Mouse (Mus musculus): ENCODE data around the gene A830018L16Rik. TPM values are rescaled to one million over a fixed set of nuclear protein-coding genes. Genes with fewer than 3 reads are reported as not detected.
A peak's percentile ranks its signal among the peaks of the same experiment; 100 is the strongest.

A830018L16Rik gene
- 2.9 and 4.6 TPM in 2 replicates for polyA plus RNA-seq (2011; ENCODE audit: insufficient read depth, insufficient read length, low read depth, missing spikeins)

- H3K9ac ChIP-seq (ENCODE audit: low read depth, poor library complexity, severe bottlenecking) = peak within 1 kb of the TSS; percentile 21
- no peaks in the 10 kb centered on the region for H3K9me3 ChIP-seq (replicated peaks; ENCODE audit: control insufficient read depth, insufficient read depth, low read length, poor library complexity, severe bottlenecking)
- TF ChIP-seq CTCF (IDR thresholded peaks at IDR 0.05; ENCODE audit: low read depth, low read length) (peak; percentile 45), POLR2A (IDR thresholded peaks at IDR 0.05; ENCODE audit: insufficient read depth, low read length) (no peak), EP300 (IDR thresholded peaks at IDR 0.05; ENCODE audit: insufficient read depth, low read depth, low read length) (no peak)
- no peaks in the 10 kb centered on the region for H3K36me3 ChIP-seq (ENCODE audit: control insufficient read depth, insufficient read depth, low read length, poor library complexity, severe bottlenecking)
- peaks cover 1% of the 10 kb centered on the region for H3K4me1 ChIP-seq (ENCODE audit: control insufficient read depth, insufficient read depth, low read length)
- H3K27me3 ChIP-seq (ENCODE audit: control insufficient read depth, insufficient read depth, low read length, poor library complexity, severe bottlenecking) = no peaks in the 10 kb centered on the region; the same call in 1 of the 2 replicates
- peak within 1 kb of the TSS; percentile 56 for H3K4me3 ChIP-seq (ENCODE audit: low read depth, low read length)
- no peak within 1 kb of the TSS for H3K27ac ChIP-seq (ENCODE audit: insufficient read depth, low read length)
Observed at GRCm38 (mm10) chr1:11413894-11414556, at the start of gene A830018L16Rik. Gene A830018L16Rik, plus strand, starts transcription at chr1:11414105.

- no peak overlapping the region for H3K27ac ChIP-seq (ENCODE audit: insufficient read depth, low read length)
- no peak overlapping the region for H3K4me3 ChIP-seq (ENCODE audit: low read depth, low read length)
- H3K4me1 ChIP-seq (ENCODE audit: control insufficient read depth, insufficient read depth, low read length) = no peaks in the 10 kb centered on the region
- H3K36me3 ChIP-seq (ENCODE audit: control insufficient read depth, insufficient read depth, low read length, poor library complexity, severe bottlenecking) = no peaks in the 10 kb centered on the region
- H3K9me3 ChIP-seq (replicated peaks; ENCODE audit: control insufficient read depth, insufficient read depth, low read length, poor library complexity, severe bottlenecking) = peaks cover under 1% of the 10 kb centered on the region; the same call in 1 of the 2 replicates
- no peak overlapping the region for H3K9ac ChIP-seq (ENCODE audit: low read depth, poor library complexity, severe bottlenecking)
- TF ChIP-seq POLR2A (IDR thresholded peaks at IDR 0.05; ENCODE audit: insufficient read depth, low read length) = no peak
- TF ChIP-seq CTCF (IDR thresholded peaks at IDR 0.05; ENCODE audit: low read depth, low read length) = peak; percentile 13
- no peak for TF ChIP-seq EP300 (IDR thresholded peaks at IDR 0.05; ENCODE audit: insufficient read depth, low read depth, low read length)
- no peaks in the 10 kb centered on the region for H3K27me3 ChIP-seq (ENCODE audit: control insufficient read depth, insufficient read depth, low read length, poor library complexity, severe bottlenecking)
Observed at GRCm38 (mm10) chr1:11385846-11386245, 28.1 kb upstream of the A830018L16Rik start.

- no peak overlapping the region for H3K9ac ChIP-seq (ENCODE audit: low read depth, poor library complexity, severe bottlenecking)
- H3K27me3 ChIP-seq (ENCODE audit: control insufficient read depth, insufficient read depth, low read length, poor library complexity, severe bottlenecking) = no peaks in the 10 kb centered on the region
- peak; percentile 95 for TF ChIP-seq EP300 (IDR thresholded peaks at IDR 0.05; ENCODE audit: insufficient read depth, low read depth, low read length)
- no peak for TF ChIP-seq CTCF (IDR thresholded peaks at IDR 0.05; ENCODE audit: low read depth, low read length)
- no peaks in the 10 kb centered on the region for H3K36me3 ChIP-seq (ENCODE audit: control insufficient read depth, insufficient read depth, low read length, poor library complexity, severe bottlenecking)
- H3K9me3 ChIP-seq (replicated peaks; ENCODE audit: control insufficient read depth, insufficient read depth, low read length, poor library complexity, severe bottlenecking) = peaks cover 24% of the 10 kb centered on the region
- no peaks in the 10 kb centered on the region for H3K4me1 ChIP-seq (ENCODE audit: control insufficient read depth, insufficient read depth, low read length)
- H3K4me3 ChIP-seq (ENCODE audit: low read depth, low read length) = no peak overlapping the region
- H3K27ac ChIP-seq (ENCODE audit: insufficient read depth, low read length) = peak overlapping the region; percentile 98
Observed at GRCm38 (mm10) chr1:11395408-11395807, 18.5 kb upstream of the A830018L16Rik start.

- peaks cover 21% of the 10 kb centered on the region for H3K9me3 ChIP-seq (replicated peaks; ENCODE audit: control insufficient read depth, insufficient read depth, low read length, poor library complexity, severe bottlenecking)
- H3K27me3 ChIP-seq (ENCODE audit: control insufficient read depth, insufficient read depth, low read length, poor library complexity, severe bottlenecking) = no peaks in the 10 kb centered on the region
- TF ChIP-seq POLR2A (IDR thresholded peaks at IDR 0.05; ENCODE audit: insufficient read depth, low read length) (no peak), EP300 (IDR thresholded peaks at IDR 0.05; ENCODE audit: insufficient read depth, low read depth, low read length) (peak; percentile 83), CTCF (IDR thresholded peaks at IDR 0.05; ENCODE audit: low read depth, low read length) (no peak)
- H3K4me1 ChIP-seq (ENCODE audit: control insufficient read depth, insufficient read depth, low read length) = no peaks in the 10 kb centered on the region
- H3K27ac ChIP-seq (ENCODE audit: insufficient read depth, low read length) = peak overlapping the region; percentile 98
- H3K9ac ChIP-seq (ENCODE audit: low read depth, poor library complexity, severe bottlenecking) = no peak overlapping the region
- no peak overlapping the region for H3K4me3 ChIP-seq (ENCODE audit: low read depth, low read length)
- H3K36me3 ChIP-seq (ENCODE audit: control insufficient read depth, insufficient read depth, low read length, poor library complexity, severe bottlenecking) = no peaks in the 10 kb centered on the region
Observed at GRCm38 (mm10) chr1:11395996-11396736, 17.7 kb upstream of the A830018L16Rik start.

GRCm38 (mm10) chr1:11401159-11401558 is 12.7 kb upstream of the A830018L16Rik start:
- peak overlapping the region; percentile 17 for H3K27ac ChIP-seq (ENCODE audit: insufficient read depth, low read length)

GRCm38 (mm10) chr1:11405527-11405926 is 8.4 kb upstream of the A830018L16Rik start:
- H3K4me1 ChIP-seq (ENCODE audit: control insufficient read depth, insufficient read depth, low read length) = no peaks in the 10 kb centered on the region
- TF ChIP-seq CTCF (IDR thresholded peaks at IDR 0.05; ENCODE audit: low read depth, low read length) = no peak
- no peak for TF ChIP-seq POLR2A (IDR thresholded peaks at IDR 0.05; ENCODE audit: insufficient read depth, low read length)
- no peak for TF ChIP-seq EP300 (IDR thresholded peaks at IDR 0.05; ENCODE audit: insufficient read depth, low read depth, low read length)

More at GRCm38 (mm10) chr1:11401159-11401558, 12.7 kb upstream of the A830018L16Rik start:
- TF ChIP-seq CTCF (IDR thresholded peaks at IDR 0.05; ENCODE audit: low read depth, low read length) (no peak), POLR2A (IDR thresholded peaks at IDR 0.05; ENCODE audit: insufficient read depth, low read length) (no peak), EP300 (IDR thresholded peaks at IDR 0.05; ENCODE audit: insufficient read depth, low read depth, low read length) (peak; percentile 85)
- Histone ChIP-seq H3K27me3 (ENCODE audit: control insufficient read depth, insufficient read depth, low read length, poor library complexity, severe bottlenecking) (no peaks in the 10 kb centered on the region), H3K36me3 (ENCODE audit: control insufficient read depth, insufficient read depth, low read length, poor library complexity, severe bottlenecking) (no peaks in the 10 kb centered on the region), H3K9me3 (replicated peaks; ENCODE audit: control insufficient read depth, insufficient read depth, low read length, poor library complexity, severe bottlenecking) (peaks cover 2% of the 10 kb centered on the region; the same call in 1 of the 2 replicates), H3K4me1 (ENCODE audit: control insufficient read depth, insufficient read depth, low read length) (no peaks in the 10 kb centered on the region), H3K9ac (ENCODE audit: low read depth, poor library complexity, severe bottlenecking) (no peak overlapping the region), H3K4me3 (ENCODE audit: low read depth, low read length) (no peak overlapping the region)

More at GRCm38 (mm10) chr1:11405527-11405926, 8.4 kb upstream of the A830018L16Rik start:
- Histone ChIP-seq H3K27me3 (ENCODE audit: control insufficient read depth, insufficient read depth, low read length, poor library complexity, severe bottlenecking) (no peaks in the 10 kb centered on the region), H3K4me3 (ENCODE audit: low read depth, low read length) (no peak overlapping the region), H3K36me3 (ENCODE audit: control insufficient read depth, insufficient read depth, low read length, poor library complexity, severe bottlenecking) (no peaks in the 10 kb centered on the region), H3K9me3 (replicated peaks; ENCODE audit: control insufficient read depth, insufficient read depth, low read length, poor library complexity, severe bottlenecking) (no peaks in the 10 kb centered on the region), H3K9ac (ENCODE audit: low read depth, poor library complexity, severe bottlenecking) (no peak overlapping the region), H3K27ac (ENCODE audit: insufficient read depth, low read length) (no peak overlapping the region)

Data from ES-Bruce4 (cell line).